ENCODE assay signal across 32 mouse cellular contexts in genomic region chr7:144114230-144114629, GRCm38 (mm10).
"Had no signal": no experiment of that assay in that cellular context is flagged by ENCODE, and none has a peak within 500 bp of the region (broad histone marks: within the 10 kb centered on the region; RNA-seq: fewer than 3 reads in every experiment).

No protein-coding gene starts in this region.

- ATAC-seq: liver, embryonic 12.5 days; liver, postnatal 0 days; lung, postnatal 0 days; midbrain, embryonic 13.5 days; midbrain, embryonic 15.5 days; midbrain, embryonic 16.5 days had no signal

- H3K9me3 ChIP-seq: limb, embryonic 10.5 days; limb, embryonic 12.5 days; limb, embryonic 13.5 days; limb, embryonic 15.5 days; liver, embryonic 12.5 days; liver, embryonic 13.5 days; liver, embryonic 15.5 days; lung, embryonic 15.5 days; megakaryocyte, embryonic 14.5 days; midbrain, embryonic 10.5 days; midbrain, embryonic 12.5 days; midbrain, embryonic 13.5 days; midbrain, embryonic 15.5 days; neural tube, embryonic 12.5 days had no signal

- H3K4me2 ChIP-seq: limb, embryonic 12.5 days; limb, embryonic 13.5 days; limb, embryonic 15.5 days; liver, embryonic 11.5 days; liver, embryonic 12.5 days; liver, embryonic 13.5 days; liver, embryonic 15.5 days; lung, embryonic 14.5 days; lung, embryonic 15.5 days; midbrain, embryonic 11.5 days; midbrain, embryonic 12.5 days; midbrain, embryonic 13.5 days; midbrain, embryonic 15.5 days; neural tube, embryonic 12.5 days had no signal

- H3K9ac ChIP-seq: limb, embryonic 12.5 days; limb, embryonic 13.5 days; limb, embryonic 15.5 days; liver, embryonic 12.5 days; liver, embryonic 13.5 days; liver, embryonic 14.5 days; liver, embryonic 15.5 days; liver, postnatal 0 days; lung, embryonic 14.5 days; lung, embryonic 15.5 days; midbrain, embryonic 12.5 days; midbrain, embryonic 13.5 days; midbrain, embryonic 15.5 days; neural tube, embryonic 12.5 days had no signal

- H3K27ac ChIP-seq: limb, embryonic 10.5 days; limb, embryonic 12.5 days; limb, embryonic 13.5 days; limb, embryonic 15.5 days; liver, embryonic 12.5 days; liver, embryonic 13.5 days; liver, embryonic 14.5 days; liver, embryonic 15.5 days; lung, embryonic 15.5 days; macrophage; midbrain, embryonic 10.5 days; midbrain, embryonic 12.5 days; midbrain, embryonic 13.5 days; midbrain, embryonic 15.5 days; neural tube, embryonic 12.5 days had no signal

- H3K36me3 ChIP-seq: limb, embryonic 10.5 days; limb, embryonic 12.5 days; limb, embryonic 13.5 days; limb, embryonic 15.5 days; liver, embryonic 12.5 days; liver, embryonic 13.5 days; liver, embryonic 15.5 days; lung, embryonic 15.5 days; midbrain, embryonic 10.5 days; midbrain, embryonic 12.5 days; midbrain, embryonic 13.5 days; midbrain, embryonic 15.5 days; neural tube, embryonic 12.5 days had no signal

- H3K4me3 ChIP-seq: limb, embryonic 10.5 days; limb, embryonic 12.5 days; limb, embryonic 13.5 days; limb, embryonic 15.5 days; liver, embryonic 12.5 days; liver, embryonic 13.5 days; liver, embryonic 15.5 days; lung, embryonic 15.5 days; megakaryocyte, embryonic 14.5 days; midbrain, embryonic 10.5 days; midbrain, embryonic 12.5 days; midbrain, embryonic 13.5 days; midbrain, embryonic 15.5 days; myocyte; neural tube, embryonic 12.5 days had no signal

- DNase-seq: left cerebral cortex, postnatal 4 days; liver; liver, embryonic 13.5 days; liver, postnatal 0 days; lung, adult 18-20 months; lung, adult 2 months; lung, embryonic 14.5 days; lung, postnatal 10 days; lung, postnatal 14 days; lung, postnatal 36 days; lung, postnatal 4 days; midbrain, embryonic 14.5 days had no signal

- H3K27me3 ChIP-seq: limb, embryonic 12.5 days; limb, embryonic 13.5 days; limb, embryonic 15.5 days; liver, embryonic 12.5 days; liver, embryonic 13.5 days; liver, embryonic 15.5 days; lung, embryonic 15.5 days; midbrain, embryonic 13.5 days; midbrain, embryonic 15.5 days; neural tube, embryonic 12.5 days had no signal

- H3K4me1 ChIP-seq: limb, embryonic 10.5 days; limb, embryonic 12.5 days; limb, embryonic 13.5 days; limb, embryonic 15.5 days; liver, embryonic 12.5 days; liver, embryonic 13.5 days; liver, embryonic 15.5 days; lung, embryonic 15.5 days; megakaryocyte, embryonic 14.5 days had no signal
